Mouse (Mus musculus): ENCODE measurements at regions not wholly inside any gene's neighbourhood (a gene's known extent, or its start where the extent isn't known, plus 50 kb on each side); places are given as distances from the start of the nearest gene placed in this dataset.
A peak's percentile ranks its signal among the peaks of the same experiment; 100 is the strongest.

DNA sequence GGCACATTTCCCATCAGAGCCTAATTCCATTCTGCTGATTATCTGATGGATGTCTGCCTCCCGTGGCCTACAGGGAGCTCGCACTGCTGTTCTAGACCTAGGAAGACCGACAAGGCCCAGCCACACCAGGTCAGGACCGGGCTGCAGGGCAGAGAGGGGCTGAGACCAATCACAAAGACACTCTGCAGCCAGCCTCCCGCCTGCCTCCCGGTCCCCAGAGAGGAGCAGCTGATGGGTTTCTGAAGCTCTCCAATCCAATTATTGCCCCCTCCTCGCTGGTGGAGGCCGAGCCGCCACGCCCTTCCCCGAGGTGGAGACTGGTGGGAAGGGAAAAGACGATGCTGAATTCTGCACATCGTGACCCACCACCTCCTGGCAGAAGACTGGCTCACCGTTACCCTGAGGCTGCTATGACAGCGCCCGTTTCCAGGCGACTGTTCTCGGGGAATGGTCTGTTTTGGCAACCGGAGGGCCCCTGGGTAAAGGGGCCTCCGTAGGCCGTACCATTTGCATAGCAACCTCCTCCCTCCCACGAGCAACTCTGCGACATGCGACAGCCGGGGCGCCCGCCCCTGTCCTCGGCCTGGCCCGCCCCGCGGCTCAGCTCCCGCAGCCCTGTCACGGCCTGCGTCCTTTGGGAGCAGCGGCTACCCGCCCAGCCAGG is 53.5 kb upstream of the Pim1 start:
- TF ChIP-seq MAFK (IDR thresholded peaks at IDR 0.05; ENCODE audit: insufficient read depth, low read depth, low read length) (no peak), ZC3H11A (IDR thresholded peaks at IDR 0.05; ENCODE audit: borderline replicate concordance, low read depth, low read length) (0 out of 2 replicates have a peak, but pooled peaks have one; percentile 33)
